Mouse (Mus musculus) bone marrow macrophage, adult 2 months (primary cell): Measurements from ENCODE around the gene Otud5. TPM values are rescaled to one million over a fixed set of nuclear protein-coding genes. Genes with fewer than 3 reads are reported as not detected.

Experiments used
- H3K27ac ChIP-seq: 2 replicates; pipeline ENCODE4 v1.5.1; 2012; ENCODE audit warnings: low read depth, low read length; ENCODE audit not compliant: insufficient read depth
- H3K4me1 ChIP-seq: 2 replicates; pipeline ENCODE4 v1.6.1; 2012; ENCODE audit warnings: low read length; ENCODE audit not compliant: control insufficient read depth, insufficient read depth
- H3K4me3 ChIP-seq: 2 replicates; pipeline ENCODE4 v1.5.1; 2012; ENCODE audit warnings: mild to moderate bottlenecking, low read length, moderate library complexity; ENCODE audit not compliant: insufficient read depth
- CTCF ChIP-seq: IDR thresholded peaks from 2 replicates; pipeline ENCODE4 v1.5.1; 2012; ENCODE audit warnings: low read depth, mild to moderate bottlenecking, low read length, moderate library complexity
- POLR2A ChIP-seq: IDR thresholded peaks from 2 replicates; pipeline ENCODE4 v1.6.1; 2012; ENCODE audit warnings: mild to moderate bottlenecking, low read depth, low read length, borderline replicate concordance
- polyA plus RNA-seq: library from polyadenylated mRNA; stranded (reverse); fragments of >200 nt; gene quantifications from 2 replicates; pipeline ENCODE4 v1.2.4, GENCODE M21; 2012; ENCODE audit not compliant: missing spikeins, insufficient read depth, insufficient read length

Gene Otud5
- polyA plus RNA-seq, 1 experiment, result 113 TPM

DNA sequence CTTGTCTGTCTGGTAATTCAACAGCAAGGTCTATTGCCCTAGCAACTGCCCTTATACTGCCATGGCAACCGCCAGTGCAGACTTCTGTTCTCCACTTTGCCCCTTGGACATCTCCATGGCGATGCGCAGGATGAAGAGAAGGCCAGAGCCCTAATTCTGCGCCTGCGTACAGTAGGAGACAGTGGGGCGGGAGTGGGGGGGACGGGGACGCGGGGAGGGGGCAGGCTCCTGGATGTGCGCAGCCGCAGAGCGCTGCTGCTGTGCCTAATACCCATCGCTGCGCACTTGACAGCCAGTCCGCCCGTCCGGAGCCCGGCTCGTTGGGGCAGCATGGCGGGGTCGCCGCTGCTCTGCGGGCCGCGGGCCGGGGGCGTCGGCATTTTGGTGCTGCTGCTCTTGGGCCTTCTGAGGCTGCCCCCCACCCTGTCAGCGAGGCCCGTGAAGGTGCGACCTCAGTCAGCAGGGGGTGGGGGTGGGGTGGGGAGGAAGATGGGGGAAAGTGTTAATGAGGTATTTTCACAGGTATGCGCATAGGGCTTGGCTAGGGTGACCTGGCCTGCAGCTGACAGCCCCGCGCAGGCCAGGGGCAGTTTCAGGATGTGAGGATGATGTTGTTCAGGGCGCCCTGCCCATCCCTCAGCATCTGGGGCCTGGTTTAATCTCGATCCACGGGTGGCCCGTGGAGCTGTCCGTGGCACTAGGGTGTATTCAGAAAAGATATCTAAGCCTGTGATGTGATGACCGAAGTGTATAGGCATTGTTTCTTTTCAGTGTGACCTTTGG is 78.6 kb downstream of the Otud5 start, which contains the start of gene Pcsk1n:
Gene Pcsk1n, plus strand, starts transcription at position 222 of the 783 bp plus-strand sequence.
- TF ChIP-seq CTCF (no peak), POLR2A (no peak)
- H3K4me1 ChIP-seq, result no peaks in the 10 kb centered on the region
- H3K27ac ChIP-seq, result no peak within 1 kb of the TSS
- no peak within 1 kb of the TSS for H3K4me3 ChIP-seq

DNA sequence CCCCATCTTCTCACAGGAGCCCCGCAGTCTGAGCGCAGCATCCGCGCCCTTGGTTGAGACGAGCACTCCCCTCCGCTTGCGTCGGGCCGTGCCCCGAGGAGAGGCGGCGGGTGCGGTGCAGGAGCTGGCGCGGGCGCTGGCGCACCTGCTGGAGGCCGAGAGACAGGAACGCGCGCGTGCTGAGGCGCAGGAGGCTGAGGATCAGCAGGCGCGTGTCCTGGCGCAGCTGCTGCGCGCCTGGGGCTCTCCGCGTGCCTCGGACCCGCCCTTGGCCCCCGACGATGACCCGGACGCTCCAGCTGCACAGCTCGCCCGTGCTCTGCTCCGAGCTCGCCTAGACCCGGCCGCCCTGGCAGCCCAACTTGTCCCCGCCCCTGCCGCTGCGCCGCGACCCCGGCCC is 80.9 kb downstream of the Otud5 start:
- no peak overlapping the region for H3K27ac ChIP-seq
- H3K4me3 ChIP-seq, result peak overlapping the region; percentile 28
- H3K4me1 ChIP-seq, result no peaks in the 10 kb centered on the region
- TF ChIP-seq POLR2A (no peak), CTCF (no peak)

Other genes starting within 250 kb of the Otud5 start
- 35.0 and 35.8 TPM in 2 replicates for gene Ccdc22, start 235.8 kb upstream of the Otud5 start, polyA plus RNA-seq
- gene Cacna1f, start 234.3 kb upstream of the Otud5 start, polyA plus RNA-seq, result 0.55 and 1.1 TPM in 2 replicates
- 4.2 and 7.1 TPM in 2 replicates for gene Syp, start 202.9 kb upstream of the Otud5 start, polyA plus RNA-seq
- 9.3 and 10.0 TPM in 2 replicates for gene Prickle3, start 184.1 kb upstream of the Otud5 start, polyA plus RNA-seq
- gene Plp2, start 170.0 kb upstream of the Otud5 start, polyA plus RNA-seq, result 448 and 491 TPM in 2 replicates
- gene Magix, start 160.1 kb upstream of the Otud5 start, polyA plus RNA-seq, result not detected in 2 replicates
- gene Gpkow, start 144.2 kb upstream of the Otud5 start, polyA plus RNA-seq, result 27.2 and 28.7 TPM in 2 replicates
- gene Wdr45, start 127.0 kb upstream of the Otud5 start, polyA plus RNA-seq, result 61.9 and 68.8 TPM in 2 replicates
- not detected in 2 replicates for gene Gm45208, start 119.1 kb upstream of the Otud5 start, polyA plus RNA-seq
- 17.7 and 19.1 TPM in 2 replicates for gene Praf2, start 112.9 kb upstream of the Otud5 start, polyA plus RNA-seq
- 0.75 and 1.9 TPM in 2 replicates for gene Ccdc120, start 90.5 kb upstream of the Otud5 start, polyA plus RNA-seq
- gene Tfe3, start 78.8 kb upstream of the Otud5 start, polyA plus RNA-seq, result 137 and 141 TPM in 2 replicates
- 94.8 and 103 TPM in 2 replicates for gene Gripap1, start 51.6 kb upstream of the Otud5 start, polyA plus RNA-seq
- gene Kcnd1, start 19.1 kb upstream of the Otud5 start, polyA plus RNA-seq, result 0.35 and 0.56 TPM in 2 replicates
- gene Pim2, start 36.9 kb downstream of the Otud5 start, polyA plus RNA-seq, result 8.6 and 11.4 TPM in 2 replicates
- gene Slc35a2, start 42.7 kb downstream of the Otud5 start, polyA plus RNA-seq, result 28.0 and 36.2 TPM in 2 replicates
- 62.2 and 63.4 TPM in 2 replicates for gene Pqbp1, start 57.9 kb downstream of the Otud5 start, polyA plus RNA-seq
- 33.4 and 47.5 TPM in 2 replicates for gene Timm17b, start 58.0 kb downstream of the Otud5 start, polyA plus RNA-seq
- not detected in 2 replicates for gene Gm10491, start 66.5 kb downstream of the Otud5 start, polyA plus RNA-seq
- not detected in 2 replicates for gene Gm10490, start 68.2 kb downstream of the Otud5 start, polyA plus RNA-seq
- not detected in 2 replicates for gene Pcsk1n, start 78.5 kb downstream of the Otud5 start, polyA plus RNA-seq
- not detected in 2 replicates for gene Eras, start 87.2 kb downstream of the Otud5 start, polyA plus RNA-seq
- gene Hdac6, start 106.5 kb downstream of the Otud5 start, polyA plus RNA-seq, result 16.0 and 16.9 TPM in 2 replicates
- gene Gata1, start 136.7 kb downstream of the Otud5 start, polyA plus RNA-seq, result not detected in 2 replicates
- not detected in 2 replicates for gene Glod5, start 177.1 kb downstream of the Otud5 start, polyA plus RNA-seq
- gene Suv39h1, start 233.4 kb downstream of the Otud5 start, polyA plus RNA-seq, result 23.6 and 27.3 TPM in 2 replicates
- 82.7 and 86.3 TPM in 2 replicates for gene Was, start 249.1 kb downstream of the Otud5 start, polyA plus RNA-seq